Mouse (Mus musculus) layer of hippocampus, adult 9-11 months (tissue): Measurements from ENCODE around the gene Adamts12.

Experiments
- DNase-seq: peaks from one replicate; pipeline ENCODE4 v3.0.0; 2022

Gene Adamts12

GRCm38 (mm10) chr15:11064558-11065411 is at the start of gene Adamts12:
Adamts12 (plus strand) TSS chr15:11064790.
- no peak for DNase-seq

GRCm38 (mm10) chr15:11014931-11015330 is 49.7 kb upstream of the Adamts12 start:
- DNase-seq: no peak

GRCm38 (mm10) chr15:11026801-11027561 is 37.6 kb upstream of the Adamts12 start:
- no peak for DNase-seq

GRCm38 (mm10) chr15:11030188-11030587 is 34.4 kb upstream of the Adamts12 start:
- no peak for DNase-seq

- no peak for DNase-seq
Observed at GRCm38 (mm10) chr15:11035947-11036474, 28.6 kb upstream of the Adamts12 start.

- no peak for DNase-seq
Observed at GRCm38 (mm10) chr15:11036535-11037375, 27.8 kb upstream of the Adamts12 start.

- no peak for DNase-seq
Observed at GRCm38 (mm10) chr15:11037376-11037695, 27.3 kb upstream of the Adamts12 start.

GRCm38 (mm10) chr15:11037711-11038110 is 26.9 kb upstream of the Adamts12 start, which contains the start of gene Rxfp3:
Rxfp3 (minus strand) TSS chr15:11037991.
- no peak for DNase-seq

GRCm38 (mm10) chr15:11038476-11038875 is 26.1 kb upstream of the Adamts12 start:
- DNase-seq: no peak

GRCm38 (mm10) chr15:11040067-11040466 is 24.5 kb upstream of the Adamts12 start:
- no peak for DNase-seq

- DNase-seq: no peak
Observed at GRCm38 (mm10) chr15:11041229-11041628, 23.4 kb upstream of the Adamts12 start.

GRCm38 (mm10) chr15:11042828-11043227 is 21.8 kb upstream of the Adamts12 start:
- no peak for DNase-seq

GRCm38 (mm10) chr15:11053678-11054439 is 10.7 kb upstream of the Adamts12 start:
- no peak for DNase-seq

GRCm38 (mm10) chr15:11054440-11055080 is 10.0 kb upstream of the Adamts12 start:
- no peak for DNase-seq

- no peak for DNase-seq
Observed at GRCm38 (mm10) chr15:11062903-11063302, 1.7 kb upstream of the Adamts12 start.

- DNase-seq: no peak
Observed at GRCm38 (mm10) chr15:11064160-11064557, 431 bp upstream of the Adamts12 start.

- no peak for DNase-seq
Observed at GRCm38 (mm10) chr15:11065528-11066171, 1.1 kb downstream of the Adamts12 start.

- no peak for DNase-seq
Observed at GRCm38 (mm10) chr15:11066299-11066698, 1.7 kb downstream of the Adamts12 start.

GRCm38 (mm10) chr15:11067891-11068290 is 3.3 kb downstream of the Adamts12 start:
- no peak for DNase-seq

- no peak for DNase-seq
Observed at GRCm38 (mm10) chr15:11075726-11076361, 11.3 kb downstream of the Adamts12 start.
